Mouse (Mus musculus) retina, embryonic 14.5 days (tissue): ENCODE data around the gene Cdh16.
"Not testable (repeated sequence)": the region's sequence is repeated elsewhere in the genome, so short reads cannot be mapped to it uniquely, and the experiment has no call there.

Experiments
- DNase-seq: peaks from one replicate; pipeline ENCODE4 v3.0.0-alpha.2; 2015; ENCODE audit warnings: low spot score

Gene Cdh16

GRCm38 (mm10) chr8:104611613-104612012 lies 12.6 kb downstream of the Cdh16 start:
- no peak for DNase-seq

DNA sequence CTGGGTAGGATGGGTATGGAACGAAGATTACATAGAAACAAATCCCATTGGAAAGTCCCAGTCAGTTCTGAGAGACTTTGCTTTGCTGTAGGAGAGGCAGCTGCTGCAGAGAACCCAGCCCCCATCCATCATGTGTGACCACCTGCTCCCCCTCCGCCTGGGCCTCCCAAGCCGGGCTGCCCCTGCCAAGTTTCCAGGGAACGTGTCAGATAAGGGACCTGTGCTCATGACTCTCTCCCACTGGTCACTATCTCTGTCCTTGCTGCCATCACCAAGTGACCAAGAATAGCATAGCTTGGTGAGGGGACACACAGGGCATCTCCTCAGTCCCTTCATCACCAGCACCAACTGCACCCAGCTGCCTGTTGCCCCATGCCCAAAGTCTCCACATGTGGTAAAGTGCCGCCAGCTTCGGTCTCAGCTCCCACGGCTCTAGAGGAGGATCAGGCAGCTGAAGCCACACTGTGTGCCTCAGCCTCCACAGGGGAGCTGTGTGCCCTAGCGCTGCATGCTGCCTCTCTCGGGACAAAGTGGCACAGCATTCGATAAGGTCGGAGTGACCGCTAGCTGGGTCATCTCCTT lies 13.9 kb downstream of the Cdh16 start:
- DNase-seq, result no peak

- DNase-seq, result no peak
Measured at GRCm38 (mm10) chr8:104609222-104609621, 15.0 kb downstream of the Cdh16 start.

- no peak for DNase-seq
Measured at GRCm38 (mm10) chr8:104607944-104608343, 16.3 kb downstream of the Cdh16 start.

DNA sequence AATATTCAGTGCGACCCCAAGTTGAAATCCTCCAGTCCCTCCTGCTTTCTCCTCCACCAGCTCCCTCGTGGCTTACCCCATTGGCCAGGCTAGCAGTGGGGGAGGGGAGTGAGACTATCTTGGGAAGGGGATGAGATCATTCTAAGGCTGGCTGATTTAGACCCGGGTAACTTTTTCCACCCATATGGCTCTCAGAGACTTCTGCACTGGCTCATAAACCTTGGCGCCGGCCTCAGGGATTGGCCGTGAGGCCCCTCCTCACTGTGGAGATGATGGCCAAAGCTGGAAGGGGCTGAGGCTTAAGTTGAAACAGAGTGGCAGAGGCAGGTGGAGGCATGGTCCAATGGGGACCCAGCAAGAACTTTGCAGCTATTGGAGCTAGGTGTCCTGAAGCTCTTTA lies 17.9 kb downstream of the Cdh16 start:
- no peak for DNase-seq

DNA sequence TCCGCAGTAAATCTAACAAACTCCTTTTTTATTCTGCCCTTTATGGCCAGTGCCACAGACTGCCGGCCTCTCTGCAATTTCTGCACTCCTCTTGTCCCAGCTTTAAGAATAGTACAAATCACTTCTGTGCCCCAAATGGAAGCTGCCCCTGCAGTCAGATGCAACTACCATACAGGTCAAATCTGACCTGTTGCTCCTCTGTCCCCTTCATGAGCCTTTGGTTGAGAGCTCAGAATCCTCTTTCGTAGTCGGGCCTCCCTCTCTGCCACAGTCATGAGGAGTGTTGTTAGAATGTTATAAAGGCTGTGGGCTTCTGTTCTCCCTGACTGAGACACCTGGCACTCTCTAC lies 21.0 kb downstream of the Cdh16 start:
- no peak for DNase-seq

DNA sequence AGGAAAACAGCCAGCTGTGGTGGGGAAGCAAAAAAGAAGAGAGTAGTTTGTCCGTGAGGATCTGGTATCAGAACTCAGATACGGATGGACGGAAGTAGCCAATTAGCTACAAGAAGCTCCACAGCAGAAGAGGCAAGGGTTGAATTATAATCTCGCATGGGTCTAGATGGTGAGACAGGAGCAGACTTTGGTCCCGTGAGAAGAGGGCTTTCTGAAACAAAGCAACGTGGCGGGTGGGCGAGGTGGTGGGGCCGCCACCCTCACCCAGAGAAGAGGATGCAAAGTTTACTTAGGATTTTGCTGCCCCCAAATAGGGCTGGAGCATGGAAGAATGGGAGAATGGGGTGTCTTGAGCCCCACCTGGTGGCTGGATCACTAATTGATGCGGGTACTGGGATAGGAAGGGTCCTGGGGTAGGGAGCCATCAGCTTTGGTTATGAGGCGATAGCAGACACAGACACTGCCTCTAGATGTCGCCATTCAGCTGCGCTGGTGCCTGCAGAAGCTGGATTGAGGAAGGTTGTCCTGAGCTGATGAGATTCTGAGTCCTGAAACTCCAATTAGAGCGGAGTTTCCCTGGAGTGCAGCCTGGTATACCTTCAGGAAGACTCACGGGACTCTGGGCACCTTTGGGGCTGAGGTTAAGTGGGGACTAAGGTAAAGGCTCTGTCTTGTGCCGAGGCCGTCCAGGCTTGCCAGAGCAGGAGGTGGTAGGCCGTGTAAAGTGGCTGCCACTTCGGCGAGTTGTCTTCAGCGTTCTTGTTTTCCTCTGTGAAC lies 21.5 kb downstream of the Cdh16 start:
- peak; percentile 97 for DNase-seq

- DNase-seq, result peak; percentile 37
Measured at GRCm38 (mm10) chr8:104601941-104602371, 22.2 kb downstream of the Cdh16 start.

GRCm38 (mm10) chr8:104601386-104601785 lies 22.8 kb downstream of the Cdh16 start:
- no peak for DNase-seq

DNA sequence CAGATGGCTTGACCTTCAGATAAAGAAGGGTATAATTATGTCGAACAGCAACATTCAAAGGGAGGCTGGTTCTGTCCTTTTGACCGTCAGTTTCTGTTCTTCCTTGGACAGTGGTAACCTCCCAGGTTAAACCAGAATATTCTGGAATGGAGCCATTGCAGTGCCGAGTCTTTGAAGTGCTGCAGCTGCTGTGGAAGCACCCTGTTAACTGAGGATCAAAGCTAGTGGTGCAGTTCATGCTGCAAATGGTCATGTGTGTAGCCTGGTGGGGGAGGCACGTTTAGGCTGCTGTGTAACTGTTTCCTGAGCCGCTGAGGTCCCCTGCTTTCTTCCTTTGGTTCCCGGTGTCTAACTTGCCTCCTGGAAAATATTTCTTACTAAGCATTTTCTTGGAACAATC lies 25.7 kb downstream of the Cdh16 start:
- DNase-seq, result no peak

DNA sequence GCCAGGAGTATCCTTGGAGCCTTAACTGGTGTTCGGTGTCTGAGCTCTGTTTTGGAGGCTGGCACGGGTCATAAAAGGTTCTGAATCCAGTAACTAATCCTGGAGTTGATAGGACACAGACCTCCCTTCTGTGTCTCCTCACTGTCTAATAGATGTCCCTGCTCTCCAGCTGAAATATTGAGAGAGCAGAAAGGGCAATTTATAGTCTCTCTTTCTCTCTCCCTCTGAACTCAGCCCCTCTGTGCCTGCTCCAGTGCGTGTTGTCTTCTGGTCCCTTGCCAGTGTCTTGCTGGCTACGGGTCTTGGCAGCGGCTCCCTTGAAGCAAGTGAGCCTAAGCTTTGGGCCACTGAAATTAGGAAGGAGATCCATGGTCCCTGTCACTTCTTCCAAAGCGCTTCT lies 26.5 kb downstream of the Cdh16 start:
- no peak for DNase-seq

DNA sequence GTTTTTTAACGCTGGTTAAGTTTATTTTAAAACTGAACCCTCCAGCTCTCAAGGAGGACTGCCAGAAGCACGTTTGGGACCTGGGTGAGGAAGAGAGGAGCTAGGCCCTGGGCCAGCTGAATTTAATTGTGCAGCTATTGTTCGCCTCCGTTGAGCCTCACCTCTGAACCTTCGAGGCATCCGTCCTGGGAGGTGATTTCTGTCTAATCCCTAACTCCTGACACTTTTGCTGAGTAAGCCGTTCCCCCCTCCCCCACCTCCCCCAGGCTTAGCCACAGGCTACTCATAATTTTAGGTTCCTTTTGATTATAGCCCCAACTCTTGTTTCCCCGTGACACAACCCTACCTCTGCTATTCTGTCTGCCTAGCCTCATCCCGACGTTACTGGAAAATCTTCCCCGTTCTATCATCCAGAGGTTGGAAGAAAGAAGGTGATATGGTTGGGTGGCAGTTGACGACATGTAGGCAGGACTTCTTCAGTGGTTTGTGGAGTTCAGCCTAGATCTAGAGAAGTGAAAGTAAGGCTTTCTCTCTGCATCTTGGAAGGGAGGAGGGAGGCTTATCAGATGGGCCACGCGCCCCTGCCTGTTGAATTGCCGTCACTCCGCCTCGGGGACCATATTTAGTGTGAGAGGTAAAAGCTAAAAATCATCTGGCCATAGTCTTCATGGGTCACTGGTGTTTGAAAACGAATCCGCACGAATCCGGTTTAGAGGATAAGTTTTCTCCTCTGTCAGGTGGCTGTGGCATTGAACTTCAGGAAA lies 28.2 kb downstream of the Cdh16 start:
- DNase-seq, result no peak

GRCm38 (mm10) chr8:104594611-104595362 lies 29.4 kb downstream of the Cdh16 start:
- no peak for DNase-seq

DNA sequence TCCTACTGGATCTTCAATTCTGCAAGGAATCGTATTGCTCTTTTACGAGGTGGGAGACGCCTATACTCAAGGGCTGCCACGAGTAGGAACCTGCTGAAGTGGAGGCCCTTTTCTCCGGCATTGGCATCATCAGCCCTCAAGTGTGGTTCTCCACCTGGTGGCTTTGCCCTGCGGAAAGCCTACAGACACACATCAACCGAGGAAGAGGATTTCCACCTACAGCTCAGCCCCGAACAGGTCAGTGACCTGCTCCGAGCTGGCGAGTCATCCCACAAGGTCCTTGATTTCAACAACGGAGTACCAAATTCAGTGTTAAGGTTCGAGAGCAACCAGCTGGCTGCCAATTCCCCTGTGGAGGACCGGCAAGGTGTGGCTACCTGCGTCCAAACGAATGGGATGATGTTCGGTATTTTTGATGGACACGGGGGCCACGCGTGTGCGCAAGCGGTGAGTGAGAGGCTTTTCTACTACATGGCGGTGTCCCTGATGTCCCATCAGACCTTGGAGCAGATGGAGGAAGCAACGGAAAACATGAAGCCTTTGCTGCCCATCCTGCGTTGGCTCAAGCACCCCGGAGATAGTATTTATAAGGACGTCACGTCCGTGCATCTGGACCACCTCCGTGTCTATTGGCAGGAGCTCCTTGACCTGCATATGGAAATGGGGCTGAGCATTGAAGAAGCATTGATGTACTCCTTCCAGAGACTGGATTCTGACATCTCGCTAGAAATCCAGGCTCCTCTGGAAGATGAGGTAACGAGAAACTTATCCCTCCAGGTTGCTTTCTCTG lies 30.5 kb downstream of the Cdh16 start:
- no peak for DNase-seq

DNA sequence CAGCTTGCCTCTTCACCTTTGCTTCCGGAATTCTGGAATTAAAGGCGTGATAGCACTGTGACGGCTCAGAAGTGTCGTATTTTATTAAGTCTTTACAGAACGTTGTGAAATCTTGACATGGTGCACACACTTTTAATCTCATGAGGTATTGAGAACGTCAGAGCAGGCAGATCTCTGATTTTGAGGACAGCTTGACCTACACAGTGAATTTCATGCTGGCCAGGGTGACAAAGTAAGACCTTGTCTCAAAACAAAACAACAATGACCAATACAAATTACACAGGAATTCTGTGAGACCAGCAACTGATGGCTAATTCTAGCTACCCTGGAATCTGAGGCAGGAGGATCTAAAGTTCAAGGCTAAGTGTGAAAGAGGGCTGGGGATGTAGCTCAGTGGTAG lies 31.6 kb downstream of the Cdh16 start:
- DNase-seq, result no peak

DNA sequence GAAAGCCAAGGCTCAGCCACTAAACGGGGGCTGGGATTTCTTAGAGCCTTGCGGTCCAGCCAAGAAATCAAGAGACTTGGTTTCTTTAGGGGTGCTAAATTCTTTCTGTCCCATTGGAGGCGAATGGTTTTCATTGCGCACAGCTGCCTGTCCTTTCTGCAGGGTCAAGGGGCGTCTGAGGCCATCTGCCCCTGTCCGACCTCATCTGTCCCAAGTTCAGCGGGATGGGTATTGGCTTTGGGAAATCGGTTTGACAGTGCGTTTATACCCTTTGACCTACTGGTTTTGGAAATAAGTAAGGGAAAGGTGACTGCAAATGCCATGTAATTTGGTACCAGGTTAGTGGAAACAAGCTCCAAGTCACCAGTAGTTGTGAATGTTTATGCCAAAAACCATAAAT lies 32.3 kb downstream of the Cdh16 start:
- no peak for DNase-seq

DNA sequence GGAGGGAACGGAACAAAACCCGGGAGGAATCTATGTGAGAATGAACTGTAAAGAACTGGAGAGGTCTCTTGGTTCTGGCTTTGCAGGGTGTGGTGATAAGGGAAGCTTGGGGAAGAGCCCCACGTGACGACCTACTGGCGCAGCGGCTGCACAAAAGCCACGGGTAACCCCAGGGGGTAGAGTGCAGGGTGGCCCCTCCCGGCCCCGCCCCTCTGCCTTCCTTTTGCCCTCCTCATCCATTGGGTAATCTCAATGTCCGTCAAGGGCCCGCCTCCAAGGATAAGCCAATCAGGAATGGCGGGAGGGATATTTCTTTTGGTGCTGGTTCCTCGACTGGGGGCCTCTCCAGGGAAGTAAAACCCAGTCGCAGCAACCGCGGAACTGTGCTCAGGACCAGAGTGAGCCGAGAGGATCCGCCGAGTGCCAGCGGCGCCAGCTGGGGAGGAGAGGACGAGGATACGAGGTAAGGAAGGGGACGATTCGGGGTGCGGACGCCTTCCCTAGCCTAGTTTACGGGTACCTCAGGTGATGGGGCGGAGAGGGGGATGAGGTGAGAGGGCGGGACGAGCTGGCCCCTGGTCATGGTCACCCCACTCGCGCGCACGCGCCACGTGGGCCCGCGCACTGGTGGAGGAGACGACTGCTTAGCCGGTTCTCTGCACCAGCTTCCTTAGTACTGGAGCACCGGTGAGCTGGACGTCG lies 32.9 kb downstream of the Cdh16 start, which contains the start of gene Pdp2:
Gene Pdp2, plus strand, starts transcription at position 319 of the 702 bp plus-strand sequence.
- DNase-seq, result peak; percentile 94

DNA sequence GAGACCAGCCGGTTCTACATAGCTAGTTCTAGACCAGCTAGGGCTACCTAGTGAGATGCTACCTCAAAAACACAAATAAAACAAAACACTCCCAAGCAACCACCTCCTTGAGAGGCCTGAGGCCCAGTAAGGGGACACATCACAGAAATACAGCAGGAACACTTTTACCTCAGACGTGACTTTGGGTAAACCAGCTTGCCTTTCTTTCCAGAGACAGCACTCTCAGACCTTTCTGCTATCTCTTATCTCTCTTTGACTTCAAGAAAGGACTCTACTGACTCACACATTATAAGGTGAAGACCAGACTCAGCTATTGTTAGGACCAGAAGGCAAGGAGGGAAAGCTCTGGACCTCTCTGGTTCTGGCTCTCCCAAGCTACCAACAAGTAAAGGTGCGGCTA lies 33.9 kb downstream of the Cdh16 start:
- DNase-seq, result no peak

GRCm38 (mm10) chr8:104584522-104584921 lies 39.7 kb downstream of the Cdh16 start:
- DNase-seq, result no peak

DNA sequence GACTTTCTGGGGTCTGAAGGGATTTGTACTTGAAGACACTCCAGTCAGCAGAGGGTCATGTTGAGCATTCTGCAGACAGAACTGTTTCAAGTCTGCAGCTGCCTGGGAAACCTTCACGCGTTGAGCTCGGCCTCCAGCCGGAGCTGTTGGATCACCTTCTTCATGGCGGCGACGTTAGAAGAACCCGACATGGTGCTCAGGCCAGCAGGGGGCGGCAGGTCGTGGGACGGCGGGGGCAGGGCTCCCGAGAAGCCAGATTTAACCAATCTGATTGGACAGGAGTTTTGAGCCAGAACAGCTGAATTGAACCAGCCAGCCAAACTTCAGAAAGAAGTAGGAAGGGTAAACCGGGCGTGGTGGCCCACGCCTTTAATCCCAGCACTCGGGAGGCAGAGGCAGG lies 46.6 kb downstream of the Cdh16 start:
- not testable (repeated sequence) for DNase-seq

GRCm38 (mm10) chr8:104576820-104577219 lies 47.4 kb downstream of the Cdh16 start:
- no peak for DNase-seq
